ENCODE assay signal across 8 mouse cellular contexts in the genomic region with DNA sequence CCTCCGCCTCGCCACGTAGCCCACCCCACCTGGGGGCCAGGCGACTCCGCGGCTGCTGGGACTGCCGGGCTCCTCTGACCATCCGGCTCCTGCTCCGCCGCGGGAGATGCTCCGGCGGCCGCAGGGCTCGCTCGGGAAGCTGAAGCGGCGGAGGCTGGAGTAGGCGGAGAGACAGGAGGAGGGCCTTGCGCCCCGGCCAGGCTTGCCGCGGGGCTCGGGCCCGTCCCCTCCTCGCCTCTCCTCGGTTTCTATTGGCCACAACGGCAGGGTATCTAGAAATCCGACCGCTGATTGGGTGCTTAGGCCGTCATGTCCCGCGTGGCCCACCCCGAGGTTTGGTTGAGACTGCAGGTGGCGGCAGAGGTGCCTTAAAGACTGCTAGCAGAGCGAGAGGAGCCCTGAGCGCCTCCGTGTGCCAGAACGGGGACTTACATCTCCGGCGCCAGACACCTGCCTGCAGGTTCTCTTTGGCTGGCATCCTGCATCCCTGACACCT. TPM values are rescaled to one million over a fixed set of nuclear protein-coding genes. Genes with fewer than 3 reads are reported as not detected.
DNase-seq lines count a peak whose midpoint lies in the region; ATAC-seq and TF ChIP-seq lines count a peak whose summit lies in the region.

A gene (minus strand): TSS at position 174 of the 496 bp plus-strand sequence.

- DNase-seq in CH12.LX (ENCODE audit: extremely low read depth) = peak; percentile 100
- peak; percentile 98 for DNase-seq in c-Kit-positive CD71-positive TER-119-negative erythroid progenitor cells, embryonic 14.5 days (ENCODE audit: low read depth)
- peak; percentile 98 for DNase-seq in forebrain, embryonic 11.5 days (ENCODE audit: low spot score)
- DNase-seq in kidney, postnatal 36 days = peak; percentile 98 to 99
- peak; percentile 99 for DNase-seq in telencephalon, adult 2 months (ENCODE audit: low read depth, low spot score)

- TF ChIP-seq EP300 in CH12.LX (IDR thresholded peaks at IDR 0.05; ENCODE audit: low read length) = no peak

- peaks cover 0 to 19% of the 10 kb centered on the region in 2 experiments for H3K36me3 ChIP-seq in CH12.LX (replicated peaks in 1 of 2; ENCODE audit: control insufficient read depth in 1 of 2, insufficient read depth in 1 of 2, low read length in 1 of 2)
- H3K36me3 ChIP-seq in forebrain, embryonic 11.5 days (ENCODE audit: control insufficient read depth, insufficient read depth, low read length) = no peaks in the 10 kb centered on the region; the same call in 1 of the 2 replicates
- peaks cover 5% of the 10 kb centered on the region; the same call in 1 of the 2 replicates for H3K36me3 ChIP-seq in heart, embryonic 16.5 days (ENCODE audit: control insufficient read depth, insufficient read depth)
- H3K36me3 ChIP-seq in liver, embryonic 15.5 days (replicated peaks) = peaks cover 5% of the 10 kb centered on the region; the same call in 1 of the 2 replicates
- peaks cover 7% of the 10 kb centered on the region for H3K36me3 ChIP-seq in neural tube, embryonic 12.5 days

- H3K4me3 ChIP-seq in CH12.LX (replicated peaks in 1 of 3; ENCODE audit: low read depth in 2 of 3, low read length in 2 of 3, poor library complexity in 1 of 3) = peak within 1 kb of the TSS; percentile 85 to 94 (median 89)
- H3K4me3 ChIP-seq in forebrain, embryonic 11.5 days (ENCODE audit: low read depth, low read length) = peak within 1 kb of the TSS; percentile 89
- peak within 1 kb of the TSS; percentile 86 for H3K4me3 ChIP-seq in heart, embryonic 16.5 days (ENCODE audit: low read length)
- peak within 1 kb of the TSS; percentile 96 for H3K4me3 ChIP-seq in liver, embryonic 15.5 days (replicated peaks)
- peak within 1 kb of the TSS; percentile 95 for H3K4me3 ChIP-seq in neural tube, embryonic 12.5 days

- no peaks in the 10 kb centered on the region for H3K9me3 ChIP-seq in CH12.LX (replicated peaks; ENCODE audit: low read length)
- no peaks in the 10 kb centered on the region for H3K9me3 ChIP-seq in forebrain, embryonic 11.5 days (ENCODE audit: control insufficient read depth, low read length)
- no peaks in the 10 kb centered on the region for H3K9me3 ChIP-seq in heart, embryonic 16.5 days (replicated peaks; ENCODE audit: control insufficient read depth, low read length)
- H3K9me3 ChIP-seq in liver, embryonic 15.5 days (replicated peaks) = no peaks in the 10 kb centered on the region
- H3K9me3 ChIP-seq in neural tube, embryonic 12.5 days = no peaks in the 10 kb centered on the region

- H3K27ac ChIP-seq in CH12.LX (ENCODE audit: insufficient read depth, low read depth) = peak within 1 kb of the TSS; percentile 11; the same call in 1 of the 2 replicates
- H3K27ac ChIP-seq in forebrain, embryonic 11.5 days (ENCODE audit: low read depth, low read length) = peak within 1 kb of the TSS; percentile 96
- peak within 1 kb of the TSS; percentile 92 for H3K27ac ChIP-seq in heart, embryonic 16.5 days (ENCODE audit: low read length)
- H3K27ac ChIP-seq in liver, embryonic 15.5 days (replicated peaks) = peak within 1 kb of the TSS; percentile 79
- H3K27ac ChIP-seq in neural tube, embryonic 12.5 days = peak within 1 kb of the TSS; percentile 97

- ATAC-seq in forebrain, embryonic 11.5 days (replicated peaks; ENCODE audit: low FRiP score) = peak; percentile 100
- ATAC-seq in heart, embryonic 16.5 days (replicated peaks; ENCODE audit: extremely low read depth, insufficient read depth, low FRiP score) = peak; percentile 100
- ATAC-seq in liver, embryonic 15.5 days (ENCODE audit: insufficient read depth) = peak; percentile 100
- ATAC-seq in neural tube, embryonic 12.5 days (ENCODE audit: low FRiP score, low read depth) = peak; percentile 100

- H3K79me2 ChIP-seq in CH12.LX (replicated peaks; ENCODE audit: control insufficient read depth, extremely low read depth, insufficient read depth, poor library complexity, severe bottlenecking) = no peaks in the 10 kb centered on the region

- dilution Hi-C loops in CH12.LX (cut with MboI; ENCODE audit: extremely low pct_ligation_motif_present, extremely low pct_unique_long_range_greater_than_20kb, low sequenced_read_pairs) = no loop called here

- peak; percentile 71 for TF ChIP-seq RAD21 in CH12.LX (IDR thresholded peaks at IDR 0.05; ENCODE audit: low read depth, low read length)

- in situ Hi-C loops in CH12.LX (cut with MboI; ENCODE audit: low pct_ligation_motif_present, low pct_unique_long_range_greater_than_20kb, low sequenced_read_pairs) = no loop called here

- TF ChIP-seq POLR2A in CH12.LX (IDR thresholded peaks at IDR 0.05; ENCODE audit: low read depth, low read length) = peak; percentile 68

- TF ChIP-seq CTCF in CH12.LX (conservative IDR thresholded peaks at IDR 0.05 in 1 of 2, IDR thresholded peaks at IDR 0.05 in 1 of 2; ENCODE audit: low read depth in 2 of 2, low read length in 2 of 2) = peak; percentile 34 to 96; a peak in 3 of 4 replicates

- under 1% methylated on average over 32 of the region's 41 CpGs for WGBS in forebrain, embryonic 11.5 days
- 0% methylated on average over 41 of the region's 41 CpGs for WGBS in heart, embryonic 16.5 days
- WGBS in liver, embryonic 15.5 days (ENCODE audit: insufficient replicate concordance) = under 1% methylated on average over 41 of the region's 41 CpGs
- under 1% methylated on average over 41 of the region's 41 CpGs for WGBS in neural tube, embryonic 12.5 days

- H3K27me3 ChIP-seq in CH12.LX (replicated peaks) = no peaks in the 10 kb centered on the region
- no peaks in the 10 kb centered on the region for H3K27me3 ChIP-seq in forebrain, embryonic 11.5 days (ENCODE audit: control insufficient read depth, insufficient read depth, low read length)
- no peaks in the 10 kb centered on the region for H3K27me3 ChIP-seq in heart, embryonic 16.5 days (ENCODE audit: control insufficient read depth, insufficient read depth, low read length)
- no peaks in the 10 kb centered on the region for H3K27me3 ChIP-seq in liver, embryonic 15.5 days
- H3K27me3 ChIP-seq in neural tube, embryonic 12.5 days (replicated peaks) = no peaks in the 10 kb centered on the region

- peak within 1 kb of the TSS; percentile 75 for H3K9ac ChIP-seq in CH12.LX (ENCODE audit: insufficient read depth, low read depth)
- peak within 1 kb of the TSS; percentile 94 for H3K9ac ChIP-seq in forebrain, embryonic 11.5 days (ENCODE audit: low read length)
- H3K9ac ChIP-seq in heart, embryonic 16.5 days (ENCODE audit: low read length) = peak within 1 kb of the TSS; percentile 80
- peak within 1 kb of the TSS; percentile 91 for H3K9ac ChIP-seq in liver, embryonic 15.5 days
- H3K9ac ChIP-seq in neural tube, embryonic 12.5 days = peak within 1 kb of the TSS; percentile 92

- peak within 1 kb of the TSS; percentile 72 for H3K4me2 ChIP-seq in CH12.LX (ENCODE audit: insufficient read depth, low read depth, poor library complexity, severe bottlenecking)
- H3K4me2 ChIP-seq in forebrain, embryonic 11.5 days (ENCODE audit: low read depth, low read length, severe bottlenecking) = peak within 1 kb of the TSS; percentile 77
- H3K4me2 ChIP-seq in heart, embryonic 16.5 days (ENCODE audit: low read depth, low read length) = peak within 1 kb of the TSS; percentile 95
- H3K4me2 ChIP-seq in liver, embryonic 15.5 days = peak within 1 kb of the TSS; percentile 93
- peak within 1 kb of the TSS; percentile 86 for H3K4me2 ChIP-seq in neural tube, embryonic 12.5 days (replicated peaks)

- H3K4me1 ChIP-seq in CH12.LX (ENCODE audit: control insufficient read depth in 1 of 2, insufficient read depth in 2 of 2) = peaks cover 4 to 43% of the 10 kb centered on the region in 2 experiments
- no peaks in the 10 kb centered on the region; the same call in 1 of the 2 replicates for H3K4me1 ChIP-seq in forebrain, embryonic 11.5 days (replicated peaks; ENCODE audit: control insufficient read depth, insufficient read depth, low read length)
- H3K4me1 ChIP-seq in heart, embryonic 16.5 days (ENCODE audit: control insufficient read depth, insufficient read depth, low read length) = peaks cover 6% of the 10 kb centered on the region; the same call in 1 of the 2 replicates
- H3K4me1 ChIP-seq in liver, embryonic 15.5 days (replicated peaks) = peaks cover 18% of the 10 kb centered on the region
- H3K4me1 ChIP-seq in neural tube, embryonic 12.5 days = peaks cover 12% of the 10 kb centered on the region

TF ChIP-seq in CH12.LX, 34 proteins besides CTCF, POLR2A, EP300 and RAD21 (continues in another document):
- 0 out of 2 replicates have a peak, but pooled peaks have one; percentile 59 for TF ChIP-seq KAT2A (IDR thresholded peaks at IDR 0.05; ENCODE audit: insufficient replicate concordance, low read length)
- peak; percentile 76 for TF ChIP-seq SMC3 (IDR thresholded peaks at IDR 0.05; ENCODE audit: low read depth, low read length)
- TF ChIP-seq CHD2 (IDR thresholded peaks at IDR 0.05; ENCODE audit: low read length) = peak; percentile 91
- peak; percentile 58 for TF ChIP-seq ELF1 (IDR thresholded peaks at IDR 0.05; ENCODE audit: low read depth, low read length)
- TF ChIP-seq HCFC1 (IDR thresholded peaks at IDR 0.05; ENCODE audit: low read depth, low read length) = peak; percentile 71
- TF ChIP-seq MEF2A (IDR thresholded peaks at IDR 0.05; ENCODE audit: borderline replicate concordance, low read depth, low read length) = peak; percentile 32; the same call in 1 of the 2 replicates
- TF ChIP-seq GABPA (IDR thresholded peaks at IDR 0.05; ENCODE audit: insufficient replicate concordance, low read depth, low read length) = no peak
- TF ChIP-seq TCF12 (IDR thresholded peaks at IDR 0.05; ENCODE audit: low read depth, low read length) = 0 out of 2 replicates have a peak, but pooled peaks have one; percentile 10
- peak; percentile 19; the same call in 1 of the 2 replicates for TF ChIP-seq IRF4 (IDR thresholded peaks at IDR 0.05; ENCODE audit: low read depth, low read length)
- TF ChIP-seq ETS1 (conservative IDR thresholded peaks at IDR 0.05; ENCODE audit: low read depth, low read length) = no peak
- no peak for TF ChIP-seq MXI1 (IDR thresholded peaks at IDR 0.05; ENCODE audit: low read depth, low read length)
- TF ChIP-seq MAZ (IDR thresholded peaks at IDR 0.05; ENCODE audit: low read depth, low read length) = no peak
- TF ChIP-seq MAFK (IDR thresholded peaks at IDR 0.05; ENCODE audit: insufficient replicate concordance, low read length) = no peak
- TF ChIP-seq BHLHE40 (IDR thresholded peaks at IDR 0.05; ENCODE audit: low read depth, low read length) = no peak
- TF ChIP-seq TBP (conservative IDR thresholded peaks at IDR 0.05; ENCODE audit: low read depth, low read length) = no peak

RNA-seq across cellular contexts. Expression of the gene that starts here (rescaled TPM):
- 4.2 and 4.4 TPM in 2 replicates for total RNA-seq in CH12.LX (2012; rRNA removed)
- total RNA-seq in CH12.LX (2014; rRNA removed) = 4.7 and 8.3 TPM in 2 replicates
- polyA plus RNA-seq in CH12.LX (2012; ENCODE audit: insufficient read length, low read depth) = 4.8 and 7.9 TPM in 2 replicates
- polyA plus RNA-seq in forebrain, embryonic 11.5 days (2014; fragmentation: Nextera tagmentation; extraction: Ambion mirVana) = 10.2 and 11.4 TPM in 2 replicates
- 5.3 and 5.4 TPM in 2 replicates for polyA plus RNA-seq in heart, embryonic 16.5 days (2015; fragmentation: Nextera tagmentation; extraction: Ambion mirVana)
- 0.89 and 1.3 TPM in 2 replicates for polyA plus RNA-seq in liver, embryonic 15.5 days (2015; fragmentation: Nextera tagmentation; extraction: Ambion mirVana)
- 16.5 and 16.8 TPM in 2 replicates for polyA plus RNA-seq in neural tube, embryonic 12.5 days (2016; fragmentation: Nextera tagmentation; extraction: Ambion mirVana)

Comparison
In these comparisons a context has a peak if more than half of its experiments do, and no peak if none do; other contexts are left out.
1. Peak in every context shown above with its lines: DNase-seq, ATAC-seq, H3K4me3 ChIP-seq and H3K27ac ChIP-seq.
2. H3K27ac ChIP-seq: peak in every context shown above with its lines; median percentile 97 in neural tube, embryonic 12.5 days; 96 in forebrain, embryonic 11.5 days; 92 in heart, embryonic 16.5 days; 79 in liver, embryonic 15.5 days; 11 in CH12.LX.